Mouse (Mus musculus): ENCODE data around the gene St3gal3.

St3gal3 gene

GRCm38 (mm10) chr4:117918261-117918660, 216.5 kb downstream of the St3gal3 start:
- no peak for DNase-seq

- no peak for DNase-seq
These were observed 216.9 kb downstream of the St3gal3 start for GRCm38 (mm10) chr4:117917847-117918246.

- DNase-seq: no peak
These were observed 217.3 kb downstream of the St3gal3 start for GRCm38 (mm10) chr4:117917402-117917801.

GRCm38 (mm10) chr4:117916386-117916785, 218.3 kb downstream of the St3gal3 start:
- DNase-seq: no peak

GRCm38 (mm10) chr4:117915489-117916105, 219.1 kb downstream of the St3gal3 start:
- no peak for DNase-seq

- peak; percentile 91 to 95 for DNase-seq
These were observed 219.9 kb downstream of the St3gal3 start, which contains the start of gene Ipo13 for GRCm38 (mm10) chr4:117914591-117915442. Gene Ipo13 (minus strand): TSS chr4:117914999.

- DNase-seq: peak; percentile 53 to 63
These were observed 220.7 kb downstream of the St3gal3 start for GRCm38 (mm10) chr4:117914031-117914430.

- peak; percentile 80 to 84 for DNase-seq
These were observed 221.3 kb downstream of the St3gal3 start for GRCm38 (mm10) chr4:117913421-117913820.

- peak in 1 of 2 experiments; percentile 48 for DNase-seq
These were observed 221.9 kb downstream of the St3gal3 start for GRCm38 (mm10) chr4:117912685-117913273.

- peak; percentile 75 to 77 for DNase-seq
These were observed 222.6 kb downstream of the St3gal3 start for GRCm38 (mm10) chr4:117912131-117912561.

- peak in 1 of 2 experiments; percentile 14 for DNase-seq
These were observed 225.8 kb downstream of the St3gal3 start for GRCm38 (mm10) chr4:117908834-117909453.

- DNase-seq: peak in 1 of 2 experiments; percentile 33
These were observed 228.5 kb downstream of the St3gal3 start for GRCm38 (mm10) chr4:117906196-117906595.

GRCm38 (mm10) chr4:117904761-117905160, 230.0 kb downstream of the St3gal3 start:
- peak; percentile 62 to 65 for DNase-seq

GRCm38 (mm10) chr4:117904094-117904493, 230.6 kb downstream of the St3gal3 start:
- DNase-seq: peak in 1 of 2 experiments; percentile 25

- no peak for DNase-seq
These were observed 236.6 kb downstream of the St3gal3 start for GRCm38 (mm10) chr4:117898111-117898510.

GRCm38 (mm10) chr4:117896031-117896430, 238.7 kb downstream of the St3gal3 start:
- DNase-seq: peak; percentile 71 to 73

- peak in 1 of 2 experiments; percentile 27 for DNase-seq
These were observed 239.4 kb downstream of the St3gal3 start for GRCm38 (mm10) chr4:117895339-117895738.

GRCm38 (mm10) chr4:117894601-117895000, 240.1 kb downstream of the St3gal3 start:
- peak in 1 of 2 experiments; percentile 52 for DNase-seq

GRCm38 (mm10) chr4:117893376-117893775, 241.3 kb downstream of the St3gal3 start:
- no peak for DNase-seq

GRCm38 (mm10) chr4:117891738-117892161, 243.0 kb downstream of the St3gal3 start, which contains the start of gene Dph2:
Gene Dph2 (minus strand): TSS chr4:117892032.
- DNase-seq: peak; percentile 84 to 97

GRCm38 (mm10) chr4:117890750-117891149, 244.0 kb downstream of the St3gal3 start:
- no peak for DNase-seq

- DNase-seq: no peak
These were observed 244.7 kb downstream of the St3gal3 start for GRCm38 (mm10) chr4:117890031-117890430.

- no peak for DNase-seq
These were observed 245.2 kb downstream of the St3gal3 start for GRCm38 (mm10) chr4:117889471-117889870.
